Mouse (Mus musculus): ENCODE results near the gene Gm12184. TPM values are rescaled to one million over a fixed set of nuclear protein-coding genes. Genes with fewer than 3 reads are reported as not detected.
A peak's percentile ranks its signal among the peaks of the same experiment; 100 is the strongest.

Gene Gm12184
- polyA plus RNA-seq, 1 experiment, result 3.9 TPM

- TF ChIP-seq POLR2A (IDR thresholded peaks at IDR 0.05; ENCODE audit: low read depth, low read length) (no peak), CTCF (IDR thresholded peaks at IDR 0.05; ENCODE audit: extremely low read depth, insufficient read length, insufficient replicate concordance, low read depth, low read length) (no peak)
- no peak overlapping the region for H3K4me3 ChIP-seq (ENCODE audit: low read depth, low read length)
- H3K27ac ChIP-seq (ENCODE audit: insufficient read depth, low read depth, low read length), result no peak overlapping the region
- no peaks in the 10 kb centered on the region for H3K27me3 ChIP-seq (ENCODE audit: control insufficient read depth, insufficient read depth, low read length)
- H3K4me1 ChIP-seq (ENCODE audit: control insufficient read depth, insufficient read depth, insufficient read length, low read length), result peaks cover 17% of the 10 kb centered on the region
- no peaks in the 10 kb centered on the region for H3K36me3 ChIP-seq (ENCODE audit: control insufficient read depth, insufficient read depth, low read length)
These were observed 6.2 kb downstream of the Gm12184 start for GRCm38 (mm10) chr11:48820308-48820674.

- 75% methylated on average over 7 of the region's 7 CpGs for WGBS
- no peaks in the 10 kb centered on the region for H3K36me3 ChIP-seq (ENCODE audit: control insufficient read depth, insufficient read depth, low read length)
These were observed 6.7 kb downstream of the Gm12184 start for GRCm38 (mm10) chr11:48819614-48820307.

GRCm38 (mm10) chr11:48818346-48818745 lies 8.1 kb downstream of the Gm12184 start:
- Histone ChIP-seq H3K4me3 (ENCODE audit: low read depth, low read length) (no peak overlapping the region), H3K36me3 (ENCODE audit: control insufficient read depth, insufficient read depth, low read length) (0 out of 2 replicates have a peak, but pooled peaks cover under 1% of the 10 kb centered on the region), H3K27me3 (ENCODE audit: control insufficient read depth, insufficient read depth, low read length) (no peaks in the 10 kb centered on the region), H3K4me1 (ENCODE audit: control insufficient read depth, insufficient read depth, insufficient read length, low read length) (peaks cover 14% of the 10 kb centered on the region), H3K27ac (ENCODE audit: insufficient read depth, low read depth, low read length) (peak overlapping the region; percentile 6)
- no peak; the same call in 1 of the 2 replicates for TF ChIP-seq POLR2A (IDR thresholded peaks at IDR 0.05; ENCODE audit: low read depth, low read length)
- TF ChIP-seq CTCF (IDR thresholded peaks at IDR 0.05; ENCODE audit: extremely low read depth, insufficient read length, insufficient replicate concordance, low read depth, low read length), result no peak
- under 1% methylated on average over 16 of the region's 16 CpGs for WGBS

More at GRCm38 (mm10) chr11:48819614-48820307, 6.7 kb downstream of the Gm12184 start:
- Histone ChIP-seq H3K4me3 (ENCODE audit: low read depth, low read length) (no peak overlapping the region), H3K27ac (ENCODE audit: insufficient read depth, low read depth, low read length) (no peak overlapping the region), H3K4me1 (ENCODE audit: control insufficient read depth, insufficient read depth, insufficient read length, low read length) (peaks cover 17% of the 10 kb centered on the region), H3K27me3 (ENCODE audit: control insufficient read depth, insufficient read depth, low read length) (no peaks in the 10 kb centered on the region)
- TF ChIP-seq CTCF (IDR thresholded peaks at IDR 0.05; ENCODE audit: extremely low read depth, insufficient read length, insufficient replicate concordance, low read depth, low read length) (no peak), POLR2A (IDR thresholded peaks at IDR 0.05; ENCODE audit: low read depth, low read length) (no peak)

GRCm38 (mm10) chr11:48817794-48818193 lies 8.7 kb downstream of the Gm12184 start:
- H3K27ac ChIP-seq (ENCODE audit: insufficient read depth, low read depth, low read length), result peak overlapping the region; percentile 97
- peak overlapping the region; percentile 75 for H3K4me3 ChIP-seq (ENCODE audit: low read depth, low read length)
- peaks cover 13% of the 10 kb centered on the region for H3K4me1 ChIP-seq (ENCODE audit: control insufficient read depth, insufficient read depth, insufficient read length, low read length)
- 0 out of 2 replicates have a peak, but pooled peaks cover 2% of the 10 kb centered on the region for H3K36me3 ChIP-seq (ENCODE audit: control insufficient read depth, insufficient read depth, low read length)
- TF ChIP-seq CTCF (IDR thresholded peaks at IDR 0.05; ENCODE audit: extremely low read depth, insufficient read length, insufficient replicate concordance, low read depth, low read length), result no peak
- no peak for TF ChIP-seq POLR2A (IDR thresholded peaks at IDR 0.05; ENCODE audit: low read depth, low read length)
- under 1% methylated on average over 9 of the region's 9 CpGs for WGBS
- no peaks in the 10 kb centered on the region for H3K27me3 ChIP-seq (ENCODE audit: control insufficient read depth, insufficient read depth, low read length)

- Histone ChIP-seq H3K4me1 (ENCODE audit: control insufficient read depth, insufficient read depth, insufficient read length, low read length) (peaks cover 13% of the 10 kb centered on the region), H3K27ac (ENCODE audit: insufficient read depth, low read depth, low read length) (peak within 1 kb of the TSS; percentile 97), H3K27me3 (ENCODE audit: control insufficient read depth, insufficient read depth, low read length) (no peaks in the 10 kb centered on the region), H3K36me3 (ENCODE audit: control insufficient read depth, insufficient read depth, low read length) (peaks cover 4% of the 10 kb centered on the region), H3K4me3 (ENCODE audit: low read depth, low read length) (peak within 1 kb of the TSS; percentile 81)
- WGBS, result under 1% methylated on average over 76 of the region's 77 CpGs
- TF ChIP-seq CTCF (IDR thresholded peaks at IDR 0.05; ENCODE audit: extremely low read depth, insufficient read length, insufficient replicate concordance, low read depth, low read length), result no peak
- TF ChIP-seq POLR2A (IDR thresholded peaks at IDR 0.05; ENCODE audit: low read depth, low read length), result peak; percentile 94
These were observed 9.4 kb downstream of the Gm12184 start, which contains the start of gene Trim41 for GRCm38 (mm10) chr11:48816800-48817665. Gene Trim41 (minus strand): TSS chr11:48817353.

GRCm38 (mm10) chr11:48816281-48816781 lies 10.1 kb downstream of the Gm12184 start:
- 2% methylated on average over 23 of the region's 23 CpGs for WGBS
- Histone ChIP-seq H3K27ac (ENCODE audit: insufficient read depth, low read depth, low read length) (peak overlapping the region; percentile 38), H3K4me3 (ENCODE audit: low read depth, low read length) (peak overlapping the region; percentile 81), H3K27me3 (ENCODE audit: control insufficient read depth, insufficient read depth, low read length) (no peaks in the 10 kb centered on the region), H3K4me1 (ENCODE audit: control insufficient read depth, insufficient read depth, insufficient read length, low read length) (peaks cover 13% of the 10 kb centered on the region), H3K36me3 (ENCODE audit: control insufficient read depth, insufficient read depth, low read length) (peaks cover 10% of the 10 kb centered on the region)
- no peak for TF ChIP-seq POLR2A (IDR thresholded peaks at IDR 0.05; ENCODE audit: low read depth, low read length)
- TF ChIP-seq CTCF (IDR thresholded peaks at IDR 0.05; ENCODE audit: extremely low read depth, insufficient read length, insufficient replicate concordance, low read depth, low read length), result no peak

All from small intestine, adult 2 months (tissue).